ENCODE assay signal across 10 mouse cellular contexts in the genomic region with DNA sequence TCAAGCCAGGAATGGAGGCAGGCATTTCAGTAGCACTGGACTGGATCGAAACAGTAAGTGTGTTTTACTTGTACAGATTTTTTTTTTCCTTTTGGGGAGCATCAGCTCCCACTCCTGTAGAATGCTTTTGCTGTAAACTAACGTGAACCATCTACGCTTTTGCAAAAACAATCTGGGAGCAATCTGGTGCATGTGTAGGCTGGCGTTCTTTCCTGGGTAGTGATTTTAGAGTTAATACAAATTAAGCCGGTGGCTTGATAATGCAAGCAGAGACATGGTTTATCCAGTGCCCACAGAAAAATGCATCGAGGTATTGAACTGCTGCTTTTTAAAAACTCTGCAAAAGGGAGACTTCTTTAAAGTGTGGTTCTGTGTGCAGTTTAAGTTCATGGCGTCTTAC. TPM values are rescaled to one million over a fixed set of nuclear protein-coding genes. Genes with fewer than 3 reads are reported as not detected.
DNase-seq lines count a peak whose midpoint lies in the region; ATAC-seq and TF ChIP-seq lines count a peak whose summit lies in the region.
"Had no signal": no experiment of that assay in that cellular context is flagged by ENCODE, and none has a peak within 500 bp of the region (broad histone marks: within the 10 kb centered on the region; RNA-seq: fewer than 3 reads in every experiment).

No protein-coding gene starts in this region.

- H3K36me3 ChIP-seq in lung, embryonic 15.5 days, result no peaks in the 10 kb centered on the region
- no peaks in the 10 kb centered on the region for H3K36me3 ChIP-seq in intestine, embryonic 16.5 days (ENCODE audit: control insufficient read depth, insufficient read depth, low read length)
- no peaks in the 10 kb centered on the region for H3K36me3 ChIP-seq in stomach, embryonic 15.5 days

- H3K4me3 ChIP-seq in gastrocnemius, adult 2 months, result peak overlapping the region; percentile 44
- no peak overlapping the region for H3K4me3 ChIP-seq in lung, embryonic 15.5 days
- peak overlapping the region; percentile 22 for H3K4me3 ChIP-seq in intestine, embryonic 16.5 days (ENCODE audit: low read length)
- peak overlapping the region; percentile 15 for H3K4me3 ChIP-seq in stomach, embryonic 15.5 days (replicated peaks)

- no peak for DNase-seq in gastrocnemius, adult 2 months
- no peak for DNase-seq in gastrocnemius, postnatal 25 days
- DNase-seq in lung, postnatal 25 days (ENCODE audit: low spot score), result no peak
- no peak for DNase-seq in urinary bladder, postnatal 14 days (ENCODE audit: low spot score)
- DNase-seq in urinary bladder, adult 18-20 months (ENCODE audit: low spot score in 2 of 2), result no peak
- DNase-seq: heart, postnatal 14 days; right cerebral cortex, postnatal 14 days had no signal

- no peaks in the 10 kb centered on the region; the same call in 1 of the 2 replicates for H3K27me3 ChIP-seq in lung, embryonic 15.5 days
- no peaks in the 10 kb centered on the region for H3K27me3 ChIP-seq in intestine, embryonic 16.5 days (replicated peaks; ENCODE audit: control insufficient read depth, insufficient read depth, low read length)
- H3K27me3 ChIP-seq in stomach, embryonic 15.5 days (replicated peaks), result no peaks in the 10 kb centered on the region

- no peak overlapping the region for H3K9ac ChIP-seq in lung, embryonic 15.5 days
- 0 out of 2 replicates have a peak overlapping the region, but pooled peaks have one; percentile 19 for H3K9ac ChIP-seq in intestine, embryonic 16.5 days (ENCODE audit: low read depth, low read length)
- no peak overlapping the region for H3K9ac ChIP-seq in stomach, embryonic 15.5 days

- intact Hi-C loops in gastrocnemius, adult 2 months (cut with DNase I), result no loop called here

- 63% methylated on average over 7 of the region's 7 CpGs for WGBS in lung, embryonic 15.5 days
- 67% methylated on average over 7 of the region's 7 CpGs for WGBS in intestine, embryonic 16.5 days
- 54% methylated on average over 7 of the region's 7 CpGs for WGBS in stomach, embryonic 15.5 days

- H3K4me1 ChIP-seq in lung, embryonic 15.5 days, result peaks cover 8% of the 10 kb centered on the region
- no peaks in the 10 kb centered on the region for H3K4me1 ChIP-seq in intestine, embryonic 16.5 days (ENCODE audit: control insufficient read depth, insufficient read depth, low read length)
- H3K4me1 ChIP-seq in stomach, embryonic 15.5 days, result no peaks in the 10 kb centered on the region

- no peaks in the 10 kb centered on the region for H3K9me3 ChIP-seq in lung, embryonic 15.5 days
- no peaks in the 10 kb centered on the region for H3K9me3 ChIP-seq in intestine, embryonic 16.5 days (ENCODE audit: control insufficient read depth, low read length)
- no peaks in the 10 kb centered on the region for H3K9me3 ChIP-seq in stomach, embryonic 15.5 days

- H3K27ac ChIP-seq in gastrocnemius, adult 2 months, result no peak overlapping the region; the same call in 1 of the 2 replicates
- H3K27ac ChIP-seq in lung, embryonic 15.5 days, result no peak overlapping the region
- no peak overlapping the region for H3K27ac ChIP-seq in intestine, embryonic 16.5 days (ENCODE audit: low read length)
- peak overlapping the region; percentile 13; the same call in 1 of the 2 replicates for H3K27ac ChIP-seq in stomach, embryonic 15.5 days

- H3K4me2 ChIP-seq in lung, embryonic 15.5 days, result peak overlapping the region; percentile 36
- no peak overlapping the region for H3K4me2 ChIP-seq in intestine, embryonic 16.5 days (ENCODE audit: low read depth, low read length)
- H3K4me2 ChIP-seq in stomach, embryonic 15.5 days, result peak overlapping the region; percentile 41

- no peak for ATAC-seq in lung, embryonic 15.5 days (ENCODE audit: borderline replicate concordance, extremely low read depth, low FRiP score, low TSS enrichment)
- no peak for ATAC-seq in intestine, embryonic 16.5 days
- ATAC-seq in stomach, embryonic 15.5 days (ENCODE audit: insufficient read depth, low FRiP score, low read depth), result no peak

- no peak for TF ChIP-seq CTCF in gastrocnemius, adult 2 months (IDR thresholded peaks at IDR 0.05)

RNA-seq across cellular contexts. Expression of a gene that starts 0.5 kb away (rescaled TPM):
- under 1 TPM; 0.13 to 0.20 TPM for total RNA-seq in gastrocnemius, adult 2 months (2021)
- total RNA-seq in gastrocnemius, postnatal 25 days (2021), result under 1 TPM; 0.26 to 0.43 TPM
- 2.7 and 3.1 TPM in 2 replicates for polyA plus RNA-seq in lung, embryonic 15.5 days (2015; fragmentation: Nextera tagmentation; extraction: Ambion mirVana)
- polyA plus RNA-seq in intestine, embryonic 16.5 days (2015; fragmentation: Nextera tagmentation; extraction: Ambion mirVana), result 4.6 and 6.0 TPM in 2 replicates
- 9.2 and 9.5 TPM in 2 replicates for polyA plus RNA-seq in stomach, embryonic 15.5 days (2015; fragmentation: Nextera tagmentation; extraction: Ambion mirVana)
